24 mouse cellular contexts compared by ENCODE assay signal in the genomic region with DNA sequence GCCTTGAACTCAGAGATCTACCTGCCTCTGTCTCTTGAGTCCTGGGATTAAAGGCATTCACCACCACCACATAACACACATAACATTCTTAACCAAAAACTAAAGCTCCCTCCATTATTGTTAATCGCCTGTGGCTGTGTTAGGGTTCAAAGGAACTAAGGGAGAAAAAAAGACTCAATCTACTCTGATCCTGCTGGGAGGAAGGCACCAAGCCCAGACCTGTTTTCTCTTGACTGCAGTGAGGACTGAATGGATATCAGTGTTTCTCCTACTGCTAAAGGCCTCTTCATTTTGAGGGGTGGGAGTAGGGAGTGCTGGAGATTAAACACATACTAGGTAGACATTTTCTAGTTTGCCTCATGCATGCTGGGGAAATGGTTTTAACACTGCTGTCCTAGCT.
"Had no signal": no experiment of that assay in that cellular context is flagged by ENCODE, and none has a peak within 500 bp of the region (broad histone marks: within the 10 kb centered on the region; RNA-seq: fewer than 3 reads in every experiment).

No protein-coding gene starts in this region.

- H3K27ac ChIP-seq: heart, embryonic 13.5 days; heart, embryonic 15.5 days; hindbrain, embryonic 13.5 days; hindbrain, embryonic 15.5 days; hindbrain, postnatal 0 days; kidney, embryonic 15.5 days; kidney, postnatal 0 days; limb, embryonic 13.5 days; limb, embryonic 15.5 days; liver, embryonic 12.5 days; liver, embryonic 14.5 days had no signal

- DNase-seq: gastrocnemius, postnatal 14 days; gastrocnemius, postnatal 36 days; heart, adult 11 months; heart, postnatal 14 days; heart, postnatal 36 days; kidney, adult 11 months; kidney, adult 2 months; kidney, adult 9 months; kidney, postnatal 14 days; kidney, postnatal 36 days; layer of hippocampus, adult 9-11 months; layer of hippocampus, postnatal 36 days; left cerebral cortex, postnatal 4 days had no signal

- H3K27me3 ChIP-seq: heart, embryonic 13.5 days; heart, embryonic 15.5 days; hindbrain, embryonic 13.5 days; hindbrain, embryonic 15.5 days; kidney, embryonic 15.5 days; limb, embryonic 13.5 days; limb, embryonic 15.5 days; liver, embryonic 12.5 days had no signal

- H3K36me3 ChIP-seq: kidney, embryonic 15.5 days; liver, embryonic 12.5 days had no signal

- H3K9ac ChIP-seq: heart, embryonic 13.5 days; heart, embryonic 15.5 days; hindbrain, embryonic 13.5 days; hindbrain, embryonic 15.5 days; kidney, embryonic 15.5 days; limb, embryonic 13.5 days; limb, embryonic 15.5 days; liver, embryonic 12.5 days; liver, embryonic 14.5 days had no signal

- H3K9me3 ChIP-seq: heart, embryonic 13.5 days; heart, embryonic 15.5 days; hindbrain, embryonic 13.5 days; hindbrain, embryonic 15.5 days; kidney, embryonic 15.5 days; limb, embryonic 13.5 days; limb, embryonic 15.5 days; liver, embryonic 12.5 days had no signal

- H3K4me3 ChIP-seq: heart, embryonic 13.5 days; heart, embryonic 15.5 days; hindbrain, embryonic 13.5 days; hindbrain, embryonic 15.5 days; kidney, embryonic 15.5 days; limb, embryonic 13.5 days; limb, embryonic 15.5 days; liver, embryonic 12.5 days had no signal

- H3K4me1 ChIP-seq: hindbrain, embryonic 13.5 days; hindbrain, embryonic 15.5 days; kidney, embryonic 15.5 days had no signal
